Mouse (Mus musculus) spleen, adult 18-20 months (tissue): Measurements from ENCODE around the gene Cyp46a1.

ENCODE experiments used
- DNase-seq, 2 experiments: peaks; one replicate each; pipeline ENCODE4 v3.0.0; 2022; ENCODE audit warnings: mixed read lengths in 2 of 2

The Cyp46a1 gene

GRCm38 (mm10) chr12:108409100-108409499 lies 74.9 kb downstream of the Cyp46a1 start:
- DNase-seq, result no peak

GRCm38 (mm10) chr12:108410416-108411208 lies 76.4 kb downstream of the Cyp46a1 start:
- DNase-seq, result no peak
